Mouse (Mus musculus): ENCODE results near the gene Gpr50. TPM values are rescaled to one million over a fixed set of nuclear protein-coding genes. Genes with fewer than 3 reads are reported as not detected.

The Gpr50 gene
- polyA plus RNA-seq, 1 experiment from 2014 or later: 0.07 TPM

DNA sequence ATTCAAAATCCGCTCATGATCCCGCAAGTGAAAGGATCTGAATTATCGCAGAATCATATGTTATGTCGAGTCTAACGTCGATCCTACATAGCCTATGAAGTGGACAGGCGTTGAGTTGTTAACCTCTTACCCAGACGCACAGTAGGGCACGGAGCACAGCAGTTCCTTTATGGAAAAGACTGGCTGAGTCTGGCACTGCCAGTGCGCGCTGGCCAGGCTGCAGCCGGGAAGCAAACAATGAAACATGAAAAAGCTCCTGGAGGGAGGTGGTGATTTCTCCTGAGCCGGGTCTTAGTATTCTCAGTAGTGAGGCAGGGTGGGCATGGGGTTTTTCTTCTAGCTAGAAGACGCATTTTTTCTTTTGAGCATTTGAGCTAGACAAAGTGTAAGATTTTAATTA is 1.7 kb upstream of the Gpr50 start:
- 39% methylated on average over 14 of the region's 14 CpGs for WGBS
- Histone ChIP-seq H3K9ac (replicated peaks; ENCODE audit: low read length) (no peak overlapping the region), H3K36me3 (ENCODE audit: insufficient read depth, low read length) (no peaks in the 10 kb centered on the region), H3K27ac (ENCODE audit: low read length) (no peak overlapping the region), H3K4me1 (ENCODE audit: insufficient read depth, low read length) (no peaks in the 10 kb centered on the region), H3K4me3 (ENCODE audit: low read length) (no peak overlapping the region), H3K9me3 (ENCODE audit: low read length) (peaks cover 14% of the 10 kb centered on the region), H3K27me3 (ENCODE audit: insufficient read depth, low read length) (peaks cover 91% of the 10 kb centered on the region), H3K4me2 (replicated peaks; ENCODE audit: low read depth, low read length) (no peak overlapping the region)
- no peak for ATAC-seq (ENCODE audit: low FRiP score, low TSS enrichment)

DNA sequence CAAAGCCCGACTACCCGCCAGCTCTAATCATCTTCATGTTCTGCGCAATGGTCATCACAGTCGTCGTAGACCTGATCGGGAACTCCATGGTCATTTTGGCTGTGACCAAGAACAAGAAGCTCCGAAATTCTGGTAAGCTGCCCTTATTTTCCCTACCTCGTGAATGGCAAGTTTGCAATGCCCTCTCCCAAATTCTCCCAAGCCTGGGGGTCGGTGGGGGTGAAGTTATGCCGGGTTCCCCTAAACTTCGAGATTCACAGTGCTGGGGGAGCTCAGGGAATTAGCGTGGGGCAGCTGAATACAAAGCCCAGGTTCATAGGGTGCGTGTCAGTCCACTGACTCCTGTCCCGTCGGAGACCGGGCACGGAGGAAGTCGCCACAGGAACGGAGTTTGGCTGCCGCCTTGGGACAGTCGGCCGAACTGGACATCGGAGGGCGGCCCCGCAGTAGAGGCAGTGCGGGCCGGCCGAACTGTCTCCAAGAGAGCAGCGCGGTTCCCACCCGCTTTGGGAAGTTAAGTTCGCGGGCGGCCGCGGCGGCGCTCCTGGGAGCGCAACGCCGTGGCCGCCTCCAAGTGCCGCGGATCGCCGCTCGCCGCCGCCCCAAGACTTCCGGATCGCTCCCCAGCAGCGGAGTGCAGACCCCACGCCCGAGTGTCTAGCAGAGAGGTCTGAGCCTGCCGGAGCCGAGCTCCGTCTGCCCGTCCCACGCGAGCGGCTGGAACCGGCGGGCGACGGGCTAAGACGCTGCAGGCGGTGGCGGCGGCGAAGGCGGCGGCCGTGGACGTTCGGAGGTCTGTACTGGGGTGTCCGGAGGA is 612 bp downstream of the Gpr50 start:
- ATAC-seq (ENCODE audit: low FRiP score, low TSS enrichment): 0 out of 2 replicates have a peak, but pooled peaks have one; percentile 49
- H3K4me2 ChIP-seq (replicated peaks; ENCODE audit: low read depth, low read length): peak overlapping the region; percentile 70
- peak overlapping the region; percentile 48 for H3K4me3 ChIP-seq (ENCODE audit: low read length)
- H3K27me3 ChIP-seq (ENCODE audit: insufficient read depth, low read length): peaks cover 90% of the 10 kb centered on the region
- no peaks in the 10 kb centered on the region for H3K4me1 ChIP-seq (ENCODE audit: insufficient read depth, low read length)
- no peaks in the 10 kb centered on the region for H3K36me3 ChIP-seq (ENCODE audit: insufficient read depth, low read length)
- WGBS: 26% methylated on average over 67 of the region's 76 CpGs
- H3K27ac ChIP-seq (ENCODE audit: low read length): no peak overlapping the region
- H3K9me3 ChIP-seq (ENCODE audit: low read length): peaks cover 14% of the 10 kb centered on the region
- no peak overlapping the region for H3K9ac ChIP-seq (replicated peaks; ENCODE audit: low read length)

DNA sequence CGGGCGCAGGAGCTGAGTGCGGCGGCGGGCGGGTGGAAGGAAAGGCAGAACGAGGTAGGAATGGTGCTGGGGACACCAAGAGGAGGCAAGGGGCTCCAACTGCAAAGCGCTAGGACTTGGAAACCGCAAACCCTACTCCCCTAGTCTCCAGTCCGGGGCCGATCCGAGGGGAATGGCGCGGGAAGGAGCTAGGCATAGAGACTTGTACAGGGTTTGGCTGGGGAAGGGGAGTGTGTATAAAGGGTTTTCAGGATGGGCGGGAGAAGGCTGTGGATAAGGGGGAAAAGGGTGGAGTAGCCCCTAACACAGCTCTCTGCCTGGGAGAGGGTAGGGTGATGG is 1.2 kb downstream of the Gpr50 start:
- Histone ChIP-seq H3K27ac (ENCODE audit: low read length) (no peak overlapping the region), H3K4me3 (ENCODE audit: low read length) (peak overlapping the region; percentile 48), H3K27me3 (ENCODE audit: insufficient read depth, low read length) (peaks cover 90% of the 10 kb centered on the region), H3K9ac (replicated peaks; ENCODE audit: low read length) (no peak overlapping the region), H3K9me3 (ENCODE audit: low read length) (peaks cover 14% of the 10 kb centered on the region), H3K4me2 (replicated peaks; ENCODE audit: low read depth, low read length) (peak overlapping the region; percentile 70), H3K4me1 (ENCODE audit: insufficient read depth, low read length) (no peaks in the 10 kb centered on the region), H3K36me3 (ENCODE audit: insufficient read depth, low read length) (no peaks in the 10 kb centered on the region)
- ATAC-seq (ENCODE audit: low FRiP score, low TSS enrichment): no peak
- WGBS: 19% methylated on average over 15 of the region's 15 CpGs

DNA sequence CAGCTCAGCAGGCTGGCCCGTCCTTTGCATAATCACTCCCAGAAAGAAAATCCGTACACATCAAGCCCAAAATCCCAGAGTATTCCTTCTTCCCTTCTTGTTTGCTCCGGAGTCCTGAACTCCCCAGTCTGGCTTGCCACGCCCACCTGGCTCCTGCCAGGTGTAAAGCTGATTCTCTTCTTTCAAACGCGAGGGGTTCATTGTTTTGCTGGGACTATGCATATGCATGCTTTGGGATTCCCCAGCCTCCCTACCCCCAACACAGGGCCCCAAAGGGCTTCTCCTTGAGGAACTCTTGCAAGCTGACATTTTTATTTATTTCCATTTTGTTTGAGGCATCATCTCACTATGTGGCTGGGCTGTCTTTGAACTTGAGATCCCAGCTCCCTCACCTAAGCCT is 6.8 kb downstream of the Gpr50 start:
- H3K4me1 ChIP-seq (ENCODE audit: insufficient read depth, low read length): no peaks in the 10 kb centered on the region
- no peaks in the 10 kb centered on the region for H3K9me3 ChIP-seq (ENCODE audit: low read length)
- 27% methylated on average over 6 of the region's 6 CpGs for WGBS
- H3K27me3 ChIP-seq (ENCODE audit: insufficient read depth, low read length): peaks cover 46% of the 10 kb centered on the region
- no peak overlapping the region for H3K4me2 ChIP-seq (replicated peaks; ENCODE audit: low read depth, low read length)
- H3K27ac ChIP-seq (ENCODE audit: low read length): no peak overlapping the region
- H3K4me3 ChIP-seq (ENCODE audit: low read length): no peak overlapping the region
- no peak for ATAC-seq (ENCODE audit: low FRiP score, low TSS enrichment)
- H3K9ac ChIP-seq (replicated peaks; ENCODE audit: low read length): no peak overlapping the region
- no peaks in the 10 kb centered on the region for H3K36me3 ChIP-seq (ENCODE audit: insufficient read depth, low read length)

DNA sequence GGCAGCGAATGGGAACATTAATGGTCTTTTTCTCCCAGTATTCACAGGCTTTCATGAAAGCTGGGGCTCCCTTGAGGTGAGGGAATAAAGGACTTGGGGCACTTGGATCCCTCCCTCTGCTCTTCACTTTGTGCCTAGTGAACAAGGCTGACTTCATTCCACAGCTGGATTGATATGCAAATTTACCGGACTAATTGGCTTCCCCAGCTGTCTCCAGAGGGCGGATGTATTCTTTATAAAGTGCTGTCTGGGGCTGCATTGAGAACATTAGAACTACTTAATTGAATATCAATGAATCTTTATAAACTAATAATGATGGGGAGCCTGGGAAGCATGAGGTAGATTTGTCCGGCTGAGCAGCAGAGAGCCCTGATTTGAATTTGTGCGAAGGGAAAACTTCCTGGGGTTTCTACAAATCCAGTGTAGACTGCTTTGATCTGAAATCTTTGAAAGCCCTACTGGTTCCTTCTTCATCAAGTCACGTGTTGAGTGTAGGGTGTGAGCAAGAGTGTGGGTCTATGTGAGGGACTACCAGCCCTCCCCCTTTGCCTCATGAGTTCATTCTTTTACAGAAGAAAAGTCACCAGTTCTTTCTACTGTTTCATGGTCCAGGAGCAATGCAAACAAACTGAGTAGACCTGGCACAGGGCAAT is 37.5 kb downstream of the Gpr50 start:
- Histone ChIP-seq H3K9me3 (ENCODE audit: low read length) (no peaks in the 10 kb centered on the region), H3K36me3 (ENCODE audit: insufficient read depth, low read length) (no peaks in the 10 kb centered on the region), H3K4me1 (ENCODE audit: insufficient read depth, low read length) (no peaks in the 10 kb centered on the region), H3K4me2 (replicated peaks; ENCODE audit: low read depth, low read length) (no peak overlapping the region), H3K4me3 (ENCODE audit: low read length) (no peak overlapping the region), H3K27me3 (ENCODE audit: insufficient read depth, low read length) (no peaks in the 10 kb centered on the region; the same call in 1 of the 2 replicates), H3K27ac (ENCODE audit: low read length) (no peak overlapping the region), H3K9ac (replicated peaks; ENCODE audit: low read length) (no peak overlapping the region)
- 36% methylated on average over 6 of the region's 6 CpGs for WGBS
- no peak for ATAC-seq (ENCODE audit: low FRiP score, low TSS enrichment)

Other genes starting within 250 kb of the Gpr50 start
- gene Cd99l2, start 170.8 kb upstream of the Gpr50 start, polyA plus RNA-seq (2015; fragmentation: Nextera tagmentation; extraction: Ambion mirVana): 35.9 and 36.1 TPM in 2 replicates
- 337 and 350 TPM in 2 replicates for gene Hmgb3, start 107.7 kb upstream of the Gpr50 start, polyA plus RNA-seq (2015; fragmentation: Nextera tagmentation; extraction: Ambion mirVana)
- 39.8 and 41.1 TPM in 2 replicates for gene Vma21, start 152.3 kb downstream of the Gpr50 start, polyA plus RNA-seq (2015; fragmentation: Nextera tagmentation; extraction: Ambion mirVana)